ENCODE assay signal across 15 mouse cellular contexts in genomic region chr7:31059919-31060620, GRCm38 (mm10). TPM values are rescaled to one million over a fixed set of nuclear protein-coding genes. Genes with fewer than 3 reads are reported as not detected.
A peak's percentile ranks its signal among the peaks of the same experiment; 100 is the strongest.
DNase-seq lines count a peak whose midpoint lies in the region; ATAC-seq and TF ChIP-seq lines count a peak whose summit lies in the region.
"Had no signal": no experiment of that assay in that cellular context is flagged by ENCODE, and none has a peak within 500 bp of the region (broad histone marks: within the 10 kb centered on the region; RNA-seq: fewer than 3 reads in every experiment).

No protein-coding gene starts in this region.

- no peak for TF ChIP-seq EP300 in lung, postnatal 0 days (IDR thresholded peaks at IDR 0.05)

- peaks cover 24% of the 10 kb centered on the region for H3K4me1 ChIP-seq in embryonic facial prominence, embryonic 10.5 days
- peaks cover 5% of the 10 kb centered on the region for H3K4me1 ChIP-seq in neural tube, embryonic 13.5 days (replicated peaks)
- no peaks in the 10 kb centered on the region for H3K4me1 ChIP-seq in lung, postnatal 0 days (ENCODE audit: insufficient read depth, low read depth, low read length)

- no peaks in the 10 kb centered on the region for H3K9me3 ChIP-seq in embryonic facial prominence, embryonic 10.5 days
- no peaks in the 10 kb centered on the region for H3K9me3 ChIP-seq in neural tube, embryonic 13.5 days
- no peaks in the 10 kb centered on the region for H3K9me3 ChIP-seq in lung, postnatal 0 days (ENCODE audit: low read length)

- peak overlapping the region; percentile 60 for H3K27ac ChIP-seq in embryonic facial prominence, embryonic 10.5 days (replicated peaks)
- peak overlapping the region; percentile 56; the same call in 1 of the 2 replicates for H3K27ac ChIP-seq in neural tube, embryonic 13.5 days (replicated peaks)
- no peak overlapping the region for H3K27ac ChIP-seq in lung, postnatal 0 days (ENCODE audit: low read length)

- WGBS in embryonic facial prominence, embryonic 10.5 days, result 60% methylated on average over 11 of the region's 11 CpGs
- 67% methylated on average over 11 of the region's 11 CpGs for WGBS in neural tube, embryonic 13.5 days
- WGBS in lung, postnatal 0 days, result 73% methylated on average over 11 of the region's 11 CpGs

- H3K36me3 ChIP-seq in embryonic facial prominence, embryonic 10.5 days (replicated peaks), result no peaks in the 10 kb centered on the region
- no peaks in the 10 kb centered on the region for H3K36me3 ChIP-seq in neural tube, embryonic 13.5 days
- H3K36me3 ChIP-seq in lung, postnatal 0 days (ENCODE audit: insufficient read depth, low read length), result no peaks in the 10 kb centered on the region
- H3K36me3 ChIP-seq: G1E had no signal

- H3K27me3 ChIP-seq in embryonic facial prominence, embryonic 10.5 days (replicated peaks; ENCODE audit: low read depth, poor library complexity, severe bottlenecking), result peaks cover 6% of the 10 kb centered on the region
- H3K27me3 ChIP-seq in neural tube, embryonic 13.5 days, result peaks cover 2% of the 10 kb centered on the region; the same call in 1 of the 2 replicates
- H3K27me3 ChIP-seq in lung, postnatal 0 days (replicated peaks; ENCODE audit: insufficient read depth, low read length), result no peaks in the 10 kb centered on the region

- ATAC-seq in neural tube, embryonic 13.5 days (ENCODE audit: low read depth), result no peak
- no peak for ATAC-seq in lung, postnatal 0 days

- DNase-seq in heart, adult 11 months, result peak; percentile 94
- DNase-seq in heart, postnatal 36 days, result no peak
- peak; percentile 17 for DNase-seq in left cerebral cortex, postnatal 4 days
- no peak for DNase-seq in left cerebral cortex, postnatal 36 days (ENCODE audit: low spot score in 2 of 2)
- DNase-seq in embryonic facial prominence, embryonic 10.5 days (ENCODE audit: low spot score), result no peak
- DNase-seq in T-cell, adult 2 months (ENCODE audit: low spot score), result no peak
- DNase-seq in lung, postnatal 0 days (ENCODE audit: low spot score), result no peak
- DNase-seq: adrenal gland, postnatal 36 days; kidney, adult 18-20 months; lung, embryonic 14.5 days had no signal

- no peak for TF ChIP-seq CTCF in lung, postnatal 0 days (IDR thresholded peaks at IDR 0.05)

- intact Hi-C loops in heart, postnatal 36 days (cut with DNase I), result loop anchor here (1.0 to 2.0 kb wide), 2 partner anchors 17 to 37 kb away; partner anchors contain the start of gene Fxyd3
- intact Hi-C loops in left cerebral cortex, postnatal 4 days (cut with DNase I), result no loop called here
- intact Hi-C loops in left cerebral cortex, postnatal 36 days (cut with DNase I), result loop anchor here (1.0 to 2.0 kb wide), 2 partner anchors 19 to 36 kb away; no protein-coding TSS in a partner anchor

- peak overlapping the region; percentile 15; the same call in 1 of the 2 replicates for H3K4me3 ChIP-seq in embryonic facial prominence, embryonic 10.5 days
- no peak overlapping the region for H3K4me3 ChIP-seq in neural tube, embryonic 13.5 days
- H3K4me3 ChIP-seq in lung, postnatal 0 days (ENCODE audit: low read depth, low read length), result no peak overlapping the region
- H3K4me3 ChIP-seq: erythroblast, embryonic 14.5 days had no signal

- H3K4me2 ChIP-seq in neural tube, embryonic 13.5 days, result peak overlapping the region; percentile 33
- H3K4me2 ChIP-seq in lung, postnatal 0 days (replicated peaks; ENCODE audit: low read depth, low read length), result no peak overlapping the region
- H3K4me2 ChIP-seq: lung, embryonic 14.5 days had no signal

- H3K9ac ChIP-seq in neural tube, embryonic 13.5 days, result peak overlapping the region; percentile 49
- no peak overlapping the region for H3K9ac ChIP-seq in lung, postnatal 0 days (replicated peaks; ENCODE audit: low read depth)
- H3K9ac ChIP-seq: lung, embryonic 14.5 days had no signal

RNA-seq across cellular contexts. Expression of gene Lgi4, which starts 0.9 kb away (rescaled TPM):
- 1 to 10 TPM; 3.6 to 5.2 TPM for total RNA-seq in heart, postnatal 36 days (2021)
- total RNA-seq in left cerebral cortex, postnatal 4 days (2021), result 1 to 10 TPM; 2.4 to 2.7 TPM
- total RNA-seq in left cerebral cortex, postnatal 36 days (2021), result 10 to 100 TPM; 27.4 to 28.7 TPM
- polyA plus RNA-seq in embryonic facial prominence, embryonic 10.5 days (2016; fragmentation: Nextera tagmentation; extraction: Ambion mirVana), result 2.5 and 2.8 TPM in 2 replicates
- 2.0 and 2.6 TPM in 2 replicates for polyA plus RNA-seq in neural tube, embryonic 13.5 days (2015; fragmentation: Nextera tagmentation; extraction: Ambion mirVana)
- 0.20 and 0.27 TPM in 2 replicates for polyA plus RNA-seq in lung, postnatal 0 days (2015; fragmentation: Nextera tagmentation; extraction: Ambion mirVana)
- polyA plus RNA-seq: erythroblast, embryonic 14.5 days; G1E had no signal

RNA-seq across cellular contexts. Expression of gene Fxyd1, which starts 3.1 kb away (rescaled TPM):
- total RNA-seq in heart, postnatal 36 days (2021), result 100 to 1,000 TPM; 863 to 996 TPM
- 1 to 10 TPM; 8.4 to 8.7 TPM for total RNA-seq in left cerebral cortex, postnatal 4 days (2021)
- total RNA-seq in left cerebral cortex, postnatal 36 days (2021), result 10 to 100 TPM; 75.9 to 86.2 TPM
- polyA plus RNA-seq in embryonic facial prominence, embryonic 10.5 days (2016; fragmentation: Nextera tagmentation; extraction: Ambion mirVana), result 9.8 and 12.2 TPM in 2 replicates
- 28.2 and 33.9 TPM in 2 replicates for polyA plus RNA-seq in neural tube, embryonic 13.5 days (2015; fragmentation: Nextera tagmentation; extraction: Ambion mirVana)
- polyA plus RNA-seq in lung, postnatal 0 days (2015; fragmentation: Nextera tagmentation; extraction: Ambion mirVana), result 175 and 211 TPM in 2 replicates
- total RNA-seq: G1E; megakaryocyte, adult 5-6 weeks had no signal
- polyA plus RNA-seq: G1E had no signal

RNA-seq across cellular contexts. Expression of gene Fxyd7, which starts 8.8 kb away (rescaled TPM):
- 1 to 10 TPM in 1 of 2 experiments, under 1 TPM in 1; 0.41 to 1.1 TPM for total RNA-seq in heart, postnatal 36 days (2021)
- total RNA-seq in left cerebral cortex, postnatal 4 days (2021), result 100 to 1,000 TPM; 108 to 159 TPM
- total RNA-seq in left cerebral cortex, postnatal 36 days (2021), result 100 to 1,000 TPM; 184 to 245 TPM
- polyA plus RNA-seq in embryonic facial prominence, embryonic 10.5 days (2016; fragmentation: Nextera tagmentation; extraction: Ambion mirVana), result 0.55 and 3.1 TPM in 2 replicates
- polyA plus RNA-seq in neural tube, embryonic 13.5 days (2015; fragmentation: Nextera tagmentation; extraction: Ambion mirVana), result 181 and 239 TPM in 2 replicates
- 1.2 and 1.8 TPM in 2 replicates for polyA plus RNA-seq in lung, postnatal 0 days (2015; fragmentation: Nextera tagmentation; extraction: Ambion mirVana)
- total RNA-seq: G1E; liver, adult 2 months had no signal
- polyA plus RNA-seq: erythroblast, embryonic 14.5 days; G1E had no signal

RNA-seq across cellular contexts. Expression of gene Fxyd3, which starts 16.4 kb away (rescaled TPM):
- 1 to 10 TPM; 1.1 to 2.3 TPM for total RNA-seq in heart, postnatal 36 days (2021)
- total RNA-seq in left cerebral cortex, postnatal 4 days (2021), result not detected
- not detected for total RNA-seq in left cerebral cortex, postnatal 36 days (2021)
- 7.5 and 8.8 TPM in 2 replicates for polyA plus RNA-seq in embryonic facial prominence, embryonic 10.5 days (2016; fragmentation: Nextera tagmentation; extraction: Ambion mirVana)
- 2.2 and 2.5 TPM in 2 replicates for polyA plus RNA-seq in neural tube, embryonic 13.5 days (2015; fragmentation: Nextera tagmentation; extraction: Ambion mirVana)
- 76.1 and 78.1 TPM in 2 replicates for polyA plus RNA-seq in lung, postnatal 0 days (2015; fragmentation: Nextera tagmentation; extraction: Ambion mirVana)
- total RNA-seq: megakaryocyte, adult 5-6 weeks had no signal
- polyA plus RNA-seq: erythroblast, embryonic 14.5 days; G1E had no signal

RNA-seq across cellular contexts. Expression of gene Fxyd5, which starts 17.8 kb away (rescaled TPM):
- total RNA-seq in heart, postnatal 36 days (2021), result 10 to 100 TPM; 29.3 to 30.8 TPM
- 10 to 100 TPM; 23.5 to 25.4 TPM for total RNA-seq in left cerebral cortex, postnatal 4 days (2021)
- total RNA-seq in left cerebral cortex, postnatal 36 days (2021), result 10 to 100 TPM; 19.8 to 39.0 TPM
- 9.1 and 9.5 TPM in 2 replicates for polyA plus RNA-seq in embryonic facial prominence, embryonic 10.5 days (2016; fragmentation: Nextera tagmentation; extraction: Ambion mirVana)
- 15.9 and 19.6 TPM in 2 replicates for polyA plus RNA-seq in neural tube, embryonic 13.5 days (2015; fragmentation: Nextera tagmentation; extraction: Ambion mirVana)
- polyA plus RNA-seq in lung, postnatal 0 days (2015; fragmentation: Nextera tagmentation; extraction: Ambion mirVana), result 168 and 206 TPM in 2 replicates

Comparison
In these comparisons a context has a peak if more than half of its experiments do, and no peak if none do; other contexts are left out.
1. DNase-seq: peak in heart, adult 11 months (single experiment) and left cerebral cortex, postnatal 4 days (single experiment); none in heart, postnatal 36 days (0 of 2), left cerebral cortex, postnatal 36 days (0 of 2), embryonic facial prominence, embryonic 10.5 days (single experiment), T-cell, adult 2 months (single experiment) and lung, postnatal 0 days (single experiment).
2. RNA of gene Lgi4, which starts 0.9 kb away (total RNA-seq): 27.4 to 28.7 TPM in left cerebral cortex, postnatal 36 days; 3.6 to 5.2 TPM in heart, postnatal 36 days and 2.4 to 2.7 TPM in left cerebral cortex, postnatal 4 days; every median in the first group is over 4 times any median in the second.
3. RNA of gene Fxyd1, which starts 3.1 kb away (total RNA-seq): 863 to 996 TPM in heart, postnatal 36 days; 75.9 to 86.2 TPM in left cerebral cortex, postnatal 36 days and 8.4 to 8.7 TPM in left cerebral cortex, postnatal 4 days; every median in the first group is over 4 times any median in the second.
4. RNA of gene Fxyd7, which starts 8.8 kb away (total RNA-seq): 184 to 245 TPM in left cerebral cortex, postnatal 36 days and 108 to 159 TPM in left cerebral cortex, postnatal 4 days; 0.41 to 1.1 TPM in heart, postnatal 36 days; every median in the first group is over 10 times any median in the second.